Mouse (Mus musculus): Measurements from ENCODE around the gene Adcy1.

Adcy1 gene

GRCm38 (mm10) chr11:7173664-7174063 is 110.4 kb downstream of the Adcy1 start:
- in situ Hi-C loops (cut with MboI; ENCODE audit: unreplicated experiment in 2 of 2) = no loop called here

DNA sequence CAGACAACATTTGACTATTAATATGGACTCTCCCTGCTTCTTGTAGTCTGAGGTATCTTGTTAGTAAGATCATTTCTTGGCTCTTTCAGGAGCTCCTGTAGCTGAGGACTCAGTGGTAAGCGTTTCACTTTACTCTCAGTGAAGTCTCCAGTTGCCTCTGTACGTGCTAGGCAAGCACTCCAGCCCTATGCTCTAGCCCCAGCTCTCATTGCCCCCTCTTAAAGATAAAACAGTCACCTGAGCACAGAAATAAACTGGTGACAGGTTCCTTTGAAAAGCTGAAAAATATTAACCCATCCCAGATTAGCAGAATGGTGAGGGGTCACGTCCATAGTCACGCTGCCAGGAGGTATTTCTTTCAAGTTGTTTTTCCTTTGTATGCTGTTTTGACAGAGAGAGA is 115.4 kb downstream of the Adcy1 start:
- in situ Hi-C loops (cut with MboI; ENCODE audit: unreplicated experiment in 2 of 2) = no loop called here

DNA sequence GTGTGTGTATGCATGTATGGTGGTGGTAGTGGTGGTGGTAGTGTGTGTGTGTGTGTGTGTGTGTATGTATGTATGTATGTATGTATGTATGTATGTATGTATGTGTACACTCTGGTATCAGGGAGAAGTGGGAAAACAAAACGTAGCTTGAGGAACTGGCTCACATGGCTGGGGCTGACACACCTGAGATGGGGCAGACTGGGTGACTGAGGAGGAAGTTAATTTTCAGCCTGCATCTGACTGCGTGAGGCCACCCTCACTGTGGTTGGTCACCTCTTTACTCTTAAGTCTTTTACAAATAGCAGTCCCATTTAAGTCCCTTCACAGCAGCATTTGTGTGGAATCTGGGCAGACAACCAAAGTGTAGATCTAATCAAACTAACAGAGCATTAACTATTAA is 116.0 kb downstream of the Adcy1 start:
- in situ Hi-C loops (cut with MboI; ENCODE audit: unreplicated experiment in 2 of 2) = no loop called here

- in situ Hi-C loops (cut with MboI; ENCODE audit: unreplicated experiment in 2 of 2) = no loop called here
These were observed 119.2 kb downstream of the Adcy1 start for GRCm38 (mm10) chr11:7182409-7183042.

GRCm38 (mm10) chr11:7184420-7184819 is 121.1 kb downstream of the Adcy1 start:
- in situ Hi-C loops (cut with MboI; ENCODE audit: unreplicated experiment in 2 of 2) = no loop called here

- in situ Hi-C loops (cut with MboI; ENCODE audit: unreplicated experiment in 2 of 2) = no loop called here
These were observed 124.2 kb downstream of the Adcy1 start for GRCm38 (mm10) chr11:7187472-7187871.

DNA sequence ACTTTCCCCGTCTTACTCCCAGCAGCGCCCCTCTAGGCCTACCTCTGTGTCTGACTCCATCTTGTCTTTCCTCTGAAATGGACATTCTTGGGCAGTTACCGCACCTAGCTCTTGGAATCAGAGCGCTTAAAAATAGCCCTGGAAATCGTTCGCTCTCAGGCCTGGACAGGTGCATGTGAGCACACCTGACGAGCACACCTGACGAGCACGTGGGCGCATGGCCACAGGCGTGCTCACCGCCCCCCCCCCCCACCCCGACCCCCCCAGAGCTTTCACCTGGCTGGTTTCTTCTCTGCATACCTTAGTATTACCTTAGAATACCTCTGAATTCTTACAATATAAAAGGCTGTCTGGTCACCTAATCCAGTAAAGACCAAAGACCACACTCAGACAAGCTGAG is 125.2 kb downstream of the Adcy1 start, which contains the start of gene Gm11985:
Gene Gm11985 (minus strand): TSS at position 101 of the 400 bp plus-strand sequence.
- in situ Hi-C loops (cut with MboI; ENCODE audit: unreplicated experiment in 2 of 2) = no loop called here

GRCm38 (mm10) chr11:7192710-7193109 is 129.4 kb downstream of the Adcy1 start:
- in situ Hi-C loops (cut with MboI; ENCODE audit: unreplicated experiment in 2 of 2) = no loop called here

DNA sequence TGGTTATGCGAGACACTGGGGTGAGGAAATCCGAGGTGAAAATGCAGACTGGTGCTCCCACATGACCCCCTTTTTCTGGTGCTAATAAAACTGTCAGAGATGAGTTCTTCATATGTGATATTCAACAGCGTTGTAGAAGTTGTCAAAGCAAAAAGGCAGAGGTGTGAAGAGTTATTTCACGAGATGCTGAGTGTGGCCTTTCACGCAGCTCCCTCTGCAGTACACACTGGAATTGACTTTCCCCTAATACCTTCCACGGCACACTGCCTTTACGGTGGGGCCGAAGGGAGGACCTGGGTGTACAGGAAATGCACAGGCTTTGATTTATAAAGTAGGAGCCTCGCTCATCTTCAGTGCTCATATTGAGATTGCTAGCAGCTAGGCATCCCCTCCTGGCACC is 129.8 kb downstream of the Adcy1 start:
- in situ Hi-C loops (cut with MboI; ENCODE audit: unreplicated experiment in 2 of 2) = no loop called here

DNA sequence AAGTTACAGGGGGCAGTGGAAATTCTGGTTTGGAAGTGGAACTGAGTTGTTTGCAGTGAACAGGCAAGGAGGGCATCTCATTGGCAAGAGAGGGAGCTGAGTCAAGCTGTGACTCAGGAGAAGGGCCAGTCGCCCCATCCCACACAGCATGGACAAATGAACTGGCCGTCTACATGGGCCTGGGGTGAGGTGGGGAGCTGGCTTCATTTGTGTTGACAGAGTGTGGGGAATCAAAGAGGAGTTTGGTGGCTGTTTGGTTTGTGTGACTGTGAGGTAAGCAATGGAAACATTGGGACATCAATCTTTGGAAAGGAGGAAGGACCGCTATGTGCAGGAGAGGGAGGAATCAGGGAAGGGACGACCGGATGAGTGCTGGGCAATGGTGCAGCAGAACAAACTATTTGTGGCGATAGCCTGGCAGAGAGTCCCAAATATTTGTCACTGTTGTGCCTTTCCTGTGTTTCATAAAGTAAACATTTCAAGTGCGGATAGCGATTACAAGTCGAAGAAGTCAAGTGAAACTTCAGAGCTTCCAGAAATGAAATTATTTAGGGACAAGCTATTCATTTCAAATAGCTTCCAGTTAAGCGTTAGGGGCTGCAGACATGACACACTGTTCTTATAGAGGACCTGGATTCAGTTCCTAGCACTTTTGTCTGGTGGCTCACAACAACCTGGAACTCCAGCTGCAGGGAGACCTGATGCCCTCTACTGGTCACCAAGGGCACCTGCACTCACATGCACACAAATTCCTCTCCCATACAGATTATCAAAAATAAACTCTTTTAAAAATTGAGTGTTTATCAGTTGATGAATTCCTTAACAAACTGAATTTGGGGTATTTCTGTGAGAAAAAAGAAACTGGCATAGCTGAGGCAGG is 131.4 kb downstream of the Adcy1 start:
- in situ Hi-C loops (cut with MboI; ENCODE audit: unreplicated experiment in 2 of 2) = no loop called here

DNA sequence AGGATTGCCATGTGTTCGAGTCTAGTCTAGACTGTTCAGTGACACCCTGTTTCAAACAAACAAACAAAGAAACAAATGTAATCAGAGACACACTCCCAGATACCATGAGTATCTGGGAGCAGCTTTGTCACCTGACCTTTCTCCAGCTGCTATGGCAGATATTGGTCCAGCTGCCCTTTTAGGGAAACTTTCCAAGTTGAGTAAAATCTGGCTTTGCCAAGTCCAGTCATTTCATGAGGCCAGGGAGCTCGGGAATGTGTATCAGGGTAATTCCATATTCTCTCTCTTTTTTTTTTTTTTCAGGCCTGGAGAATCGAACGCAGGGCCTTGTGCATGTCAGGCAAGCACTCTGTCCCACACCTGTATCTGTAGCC is 132.0 kb downstream of the Adcy1 start:
- in situ Hi-C loops (cut with MboI; ENCODE audit: unreplicated experiment in 2 of 2) = no loop called here

GRCm38 (mm10) chr11:7197491-7197941 is 134.2 kb downstream of the Adcy1 start, which contains the start of gene Igfbp1:
Gene Igfbp1, plus strand, starts transcription at chr11:7197782.
- in situ Hi-C loops (cut with MboI; ENCODE audit: unreplicated experiment in 2 of 2) = no loop called here

- in situ Hi-C loops (cut with MboI; ENCODE audit: unreplicated experiment in 2 of 2) = no loop called here
These were observed 134.7 kb downstream of the Adcy1 start for GRCm38 (mm10) chr11:7198006-7198405.

GRCm38 (mm10) chr11:7198481-7199256 is 135.4 kb downstream of the Adcy1 start:
- in situ Hi-C loops (cut with MboI; ENCODE audit: unreplicated experiment in 2 of 2) = no loop called here

DNA sequence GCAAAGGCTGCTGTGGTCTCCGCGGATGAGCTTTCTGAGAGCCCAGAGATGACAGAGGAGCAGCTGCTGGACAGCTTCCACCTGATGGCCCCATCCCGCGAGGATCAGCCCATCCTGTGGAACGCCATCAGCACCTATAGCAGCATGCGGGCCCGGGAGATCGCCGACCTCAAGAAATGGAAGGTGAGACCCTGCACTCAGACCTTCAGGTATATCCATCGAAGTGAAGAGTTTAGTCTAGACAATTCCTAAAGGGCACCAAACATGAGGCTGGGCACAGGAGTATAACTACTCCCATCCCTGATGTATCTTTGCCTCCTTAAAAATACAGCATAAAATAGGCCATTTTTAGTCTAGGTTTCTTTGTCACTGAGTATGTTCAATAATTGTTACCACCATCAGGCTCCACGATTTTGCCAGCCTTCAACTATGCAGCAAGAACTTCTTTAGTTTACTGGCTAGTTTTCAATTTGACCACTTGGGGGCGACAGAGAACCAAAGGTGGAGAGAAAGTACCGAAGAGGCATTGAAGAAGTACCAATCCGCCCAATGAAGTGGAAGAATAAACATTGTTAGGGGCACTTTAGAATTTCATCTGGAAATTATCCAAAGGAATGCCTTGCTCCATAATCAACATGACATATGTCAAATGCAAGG is 136.6 kb downstream of the Adcy1 start:
- in situ Hi-C loops (cut with MboI; ENCODE audit: unreplicated experiment in 2 of 2) = loop anchor here in 1 of 2 experiments (25.0 kb wide), 1 partner anchor 1312 kb away; no protein-coding TSS in a partner anchor

DNA sequence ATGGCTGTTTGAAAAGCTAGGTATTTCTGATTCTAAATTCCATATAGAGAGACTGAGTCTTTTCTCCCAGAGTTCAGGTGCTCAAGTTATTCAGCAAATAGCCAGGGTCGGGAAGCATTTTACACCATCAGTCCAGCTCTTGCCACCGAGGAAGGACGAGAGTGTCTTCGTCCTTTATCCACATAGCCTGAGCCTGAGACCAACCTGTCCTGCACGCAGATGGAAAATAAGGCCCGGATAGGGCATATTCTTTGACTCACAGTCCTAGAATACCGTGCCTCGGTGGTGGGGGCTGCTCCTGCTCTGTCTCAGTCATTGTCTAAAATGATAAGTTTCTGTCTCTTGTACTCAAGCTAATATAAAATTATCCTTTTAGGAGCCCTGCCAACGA is 137.1 kb downstream of the Adcy1 start:
- in situ Hi-C loops (cut with MboI; ENCODE audit: unreplicated experiment in 2 of 2) = loop anchor here in 1 of 2 experiments (25.0 kb wide), 1 partner anchor 1312 kb away; no protein-coding TSS in a partner anchor

DNA sequence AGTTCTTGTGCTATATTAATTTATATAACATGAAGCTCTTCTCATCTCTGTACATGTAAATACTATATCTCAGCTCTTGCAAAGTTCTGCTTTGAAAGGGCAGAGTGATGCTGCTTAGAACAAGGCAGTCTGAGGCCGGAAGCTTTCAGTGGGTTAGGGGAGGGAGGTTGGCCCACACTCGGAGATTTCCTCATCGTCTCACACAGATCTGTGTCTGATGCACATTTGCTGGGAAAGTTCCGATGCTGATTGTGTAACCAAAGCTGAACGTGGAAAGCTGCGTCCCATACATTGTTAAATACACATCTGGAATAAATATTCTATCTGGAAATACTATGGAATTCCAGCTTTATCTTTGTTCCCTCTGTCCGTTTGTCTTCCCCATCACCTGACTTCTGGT is 138.9 kb downstream of the Adcy1 start:
- in situ Hi-C loops (cut with MboI; ENCODE audit: unreplicated experiment in 2 of 2) = loop anchor here in 1 of 2 experiments (25.0 kb wide), 1 partner anchor 1310 kb away; no protein-coding TSS in a partner anchor

DNA sequence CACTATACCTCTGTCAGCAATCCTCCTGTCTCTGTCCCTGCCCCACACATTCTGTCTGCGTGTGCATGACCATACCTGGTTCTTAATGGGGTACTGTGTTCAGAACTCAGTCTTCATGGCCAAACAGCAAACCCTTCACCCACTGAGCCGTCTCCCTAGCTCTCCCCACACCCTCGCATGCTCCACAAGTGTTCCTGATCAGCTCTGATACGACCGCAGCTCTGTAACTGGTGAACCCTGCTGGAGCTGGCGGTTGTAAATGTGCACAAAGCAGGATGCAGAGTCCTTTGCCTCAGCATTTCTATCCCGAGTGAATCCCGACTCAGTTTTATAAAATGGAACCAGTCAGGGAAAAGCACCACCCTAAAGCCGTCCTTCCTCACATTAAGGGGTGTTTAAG is 140.6 kb downstream of the Adcy1 start:
- in situ Hi-C loops (cut with MboI; ENCODE audit: unreplicated experiment in 2 of 2) = loop anchor here in 1 of 2 experiments (25.0 kb wide), 1 partner anchor 1308 kb away; no protein-coding TSS in a partner anchor

DNA sequence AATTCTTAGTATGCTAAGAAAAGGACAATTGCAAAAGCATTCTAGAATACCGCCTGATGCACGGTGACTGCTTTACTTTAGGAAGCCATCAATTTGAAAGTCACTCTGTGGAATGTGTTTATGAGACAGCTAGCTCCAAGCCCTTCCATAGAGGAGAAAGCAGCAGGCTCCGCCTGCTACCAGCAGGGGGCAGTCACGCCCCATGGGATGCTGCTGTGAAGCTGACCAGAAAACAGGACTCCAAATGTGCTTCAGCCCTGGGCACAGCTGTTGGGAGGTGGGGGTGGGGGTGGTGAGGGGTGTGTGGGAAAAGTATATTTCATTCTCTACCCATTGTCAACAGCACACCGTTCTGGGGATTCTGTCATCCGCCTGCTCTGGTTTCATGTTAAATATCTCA is 147.1 kb downstream of the Adcy1 start:
- in situ Hi-C loops (cut with MboI; ENCODE audit: unreplicated experiment in 2 of 2) = loop anchor here in 1 of 2 experiments (25.0 kb wide), 1 partner anchor 1302 kb away; no protein-coding TSS in a partner anchor

- in situ Hi-C loops (cut with MboI; ENCODE audit: unreplicated experiment in 2 of 2) = loop anchor here in 1 of 2 experiments (25.0 kb wide), 1 partner anchor 1301 kb away; no protein-coding TSS in a partner anchor
These were observed 147.9 kb downstream of the Adcy1 start for GRCm38 (mm10) chr11:7211211-7211610.
